Mouse (Mus musculus) ovary, postnatal 36 days (tissue): ENCODE measurements around the gene Olfr460.
"Not testable (repeated sequence)": the region's sequence is repeated elsewhere in the genome, so short reads cannot be mapped to it uniquely, and the experiment has no call there.

Experiments used
- DNase-seq: peaks from one replicate; pipeline ENCODE4 v3.0.0; 2022; ENCODE audit warnings: low spot score, mixed read lengths

Gene Olfr460

GRCm38 (mm10) chr6:40569187-40569586, at the start of gene Olfr460:
Olfr460 (plus strand) TSS chr6:40569487.
- no peak for DNase-seq

GRCm38 (mm10) chr6:40544690-40545089, 24.6 kb upstream of the Olfr460 start:
- DNase-seq: no peak

GRCm38 (mm10) chr6:40554950-40555349, 14.3 kb upstream of the Olfr460 start, which contains the start of gene Olfr461:
Olfr461 (minus strand) TSS chr6:40555050.
- DNase-seq: no peak

GRCm38 (mm10) chr6:40573618-40574017, 4.3 kb downstream of the Olfr460 start:
- no peak for DNase-seq

- no peak for DNase-seq
Observed at GRCm38 (mm10) chr6:40576305-40576704, 7.0 kb downstream of the Olfr460 start.

- no peak for DNase-seq
Observed at GRCm38 (mm10) chr6:40584336-40584735, 15.0 kb downstream of the Olfr460 start.

- DNase-seq: no peak
Observed at GRCm38 (mm10) chr6:40585645-40586044, 16.4 kb downstream of the Olfr460 start, which contains the start of gene Clec5a. Clec5a (minus strand) TSS chr6:40585821.

- no peak for DNase-seq
Observed at GRCm38 (mm10) chr6:40588346-40588745, 19.1 kb downstream of the Olfr460 start.

GRCm38 (mm10) chr6:40594804-40595550, 25.7 kb downstream of the Olfr460 start:
- DNase-seq: no peak

- DNase-seq: not testable (repeated sequence)
Observed at GRCm38 (mm10) chr6:40598546-40598945, 29.3 kb downstream of the Olfr460 start.

- no peak for DNase-seq
Observed at GRCm38 (mm10) chr6:40607431-40607830, 38.1 kb downstream of the Olfr460 start.

- DNase-seq: no peak
Observed at GRCm38 (mm10) chr6:40610244-40610643, 41.0 kb downstream of the Olfr460 start.

- no peak for DNase-seq
Observed at GRCm38 (mm10) chr6:40613260-40613852, 44.1 kb downstream of the Olfr460 start, which contains the start of gene Tas2r138. Tas2r138 (minus strand) TSS chr6:40613310.

- DNase-seq: peak; percentile 57
Observed at GRCm38 (mm10) chr6:40617965-40618364, 48.7 kb downstream of the Olfr460 start.
